Mouse (Mus musculus) natural killer cell, adult 2 months (primary cell): ENCODE results near the gene Vmn1r71.
"Not testable (repeated sequence)": the region's sequence is repeated elsewhere in the genome, so short reads cannot be mapped to it uniquely, and the experiment has no call there.

ENCODE experiments used
- DNase-seq, 2 experiments: peaks; one replicate each; pipeline ENCODE4 v3.0.0; 2022; ENCODE audit warnings: low spot score in 2 of 2

The Vmn1r71 gene

GRCm38 (mm10) chr7:10754264-10754663, at the start of gene Vmn1r71:
Vmn1r71 (minus strand) TSS chr7:10754364.
- no peak for DNase-seq

- not testable (repeated sequence) for DNase-seq
Observed at GRCm38 (mm10) chr7:10757551-10757950, 3.4 kb upstream of the Vmn1r71 start.
